Mouse (Mus musculus): ENCODE measurements at regions not wholly inside any gene's neighbourhood (a gene's known extent, or its start where the extent isn't known, plus 50 kb on each side); places are given as distances from the start of the nearest gene placed in this dataset.

- DNase-seq = no peak
Measured at GRCm38 (mm10) chr15:56979353-56979752, 498.1 kb downstream of the Slc22a22 start.

- DNase-seq = no peak
Measured at GRCm38 (mm10) chr15:56975446-56976433, 501.7 kb downstream of the Slc22a22 start.

GRCm38 (mm10) chr15:56970140-56970539 is 507.3 kb downstream of the Slc22a22 start:
- no peak for DNase-seq

GRCm38 (mm10) chr15:56956356-56956755 is 521.1 kb downstream of the Slc22a22 start:
- DNase-seq = no peak

GRCm38 (mm10) chr15:56952176-56952575 is 525.2 kb downstream of the Slc22a22 start:
- no peak for DNase-seq

- no peak for DNase-seq
Measured at GRCm38 (mm10) chr15:56950824-56951223, 526.6 kb downstream of the Slc22a22 start.

- DNase-seq = no peak
Measured at GRCm38 (mm10) chr15:56940891-56941290, 536.5 kb downstream of the Slc22a22 start.

- no peak for DNase-seq
Measured at GRCm38 (mm10) chr15:56896553-56896952, 580.9 kb downstream of the Slc22a22 start.

- no peak for DNase-seq
Measured at GRCm38 (mm10) chr15:56881501-56881900, 595.9 kb downstream of the Slc22a22 start.

GRCm38 (mm10) chr15:56865879-56866278 is 611.5 kb downstream of the Slc22a22 start:
- no peak for DNase-seq

GRCm38 (mm10) chr15:56865035-56865804 is 612.2 kb downstream of the Slc22a22 start:
- no peak for DNase-seq

GRCm38 (mm10) chr15:56858627-56859334 is 618.6 kb downstream of the Slc22a22 start:
- DNase-seq = no peak

GRCm38 (mm10) chr15:56858134-56858533 is 619.3 kb downstream of the Slc22a22 start:
- no peak for DNase-seq

GRCm38 (mm10) chr15:56856057-56856456 is 621.4 kb downstream of the Slc22a22 start:
- DNase-seq = peak; percentile 46

- no peak for DNase-seq
Measured at GRCm38 (mm10) chr15:56853106-56853505, 624.3 kb downstream of the Slc22a22 start.

- no peak for DNase-seq
Measured at GRCm38 (mm10) chr15:56847469-56848128, 629.8 kb downstream of the Slc22a22 start.

- DNase-seq = no peak
Measured at GRCm38 (mm10) chr15:56844574-56844973, 632.9 kb downstream of the Slc22a22 start.

- DNase-seq = no peak
Measured at GRCm38 (mm10) chr15:56841516-56841915, 635.9 kb downstream of the Slc22a22 start.

- DNase-seq = no peak
Measured at GRCm38 (mm10) chr15:56837292-56837691, 640.1 kb downstream of the Slc22a22 start.

- no peak for DNase-seq
Measured at GRCm38 (mm10) chr15:56834621-56835020, 642.8 kb downstream of the Slc22a22 start.

- DNase-seq = no peak
Measured at GRCm38 (mm10) chr15:56832666-56833065, 644.8 kb downstream of the Slc22a22 start.

Measured in adrenal gland, postnatal 25 days (tissue).